Mouse (Mus musculus) megakaryocyte, embryonic 14.5 days (primary cell): ENCODE results near the gene Slc25a45. TPM values are rescaled to one million over a fixed set of nuclear protein-coding genes. Genes with fewer than 3 reads are reported as not detected.
A peak's percentile ranks its signal among the peaks of the same experiment; 100 is the strongest.

Experiments used
- H3K27me3 ChIP-seq: replicated peaks from 2 replicates; pipeline ENCODE3; 2012; ENCODE audit warnings: inconsistent platforms
- H3K36me3 ChIP-seq: replicated peaks from 2 replicates; pipeline ENCODE3; 2012; ENCODE audit warnings: low read length, inconsistent platforms, mixed read lengths
- H3K4me1 ChIP-seq: 2 replicates; pipeline ENCODE4 v1.6.1; 2012; ENCODE audit warnings: inconsistent platforms
- H3K4me3 ChIP-seq: replicated peaks from 2 replicates; pipeline ENCODE3; 2012; ENCODE audit warnings: moderate library complexity, mild to moderate bottlenecking, inconsistent platforms
- H3K9me3 ChIP-seq: 2 replicates; pipeline ENCODE4 v1.6.1; 2012; ENCODE audit warnings: inconsistent platforms
- FLI1 ChIP-seq: IDR thresholded peaks from 2 replicates; pipeline ENCODE4 v1.6.1; 2012; ENCODE audit warnings: low read length, inconsistent platforms, mixed read lengths
- GATA1 ChIP-seq: IDR thresholded peaks from 3 replicates; pipeline ENCODE4 v1.6.1; 2012; ENCODE audit warnings: mixed read lengths, low read length, inconsistent platforms, borderline replicate concordance
- polyA plus RNA-seq: library from polyadenylated mRNA; stranded (reverse); fragments of >175 nt; gene quantifications from 2 replicates; pipeline ENCODE4 v1.2.3, GENCODE M21; 2012; ENCODE audit warnings: low replicate concordance; ENCODE audit not compliant: insufficient read depth

The Slc25a45 gene
- polyA plus RNA-seq, 1 experiment = 3.6 TPM

DNA sequence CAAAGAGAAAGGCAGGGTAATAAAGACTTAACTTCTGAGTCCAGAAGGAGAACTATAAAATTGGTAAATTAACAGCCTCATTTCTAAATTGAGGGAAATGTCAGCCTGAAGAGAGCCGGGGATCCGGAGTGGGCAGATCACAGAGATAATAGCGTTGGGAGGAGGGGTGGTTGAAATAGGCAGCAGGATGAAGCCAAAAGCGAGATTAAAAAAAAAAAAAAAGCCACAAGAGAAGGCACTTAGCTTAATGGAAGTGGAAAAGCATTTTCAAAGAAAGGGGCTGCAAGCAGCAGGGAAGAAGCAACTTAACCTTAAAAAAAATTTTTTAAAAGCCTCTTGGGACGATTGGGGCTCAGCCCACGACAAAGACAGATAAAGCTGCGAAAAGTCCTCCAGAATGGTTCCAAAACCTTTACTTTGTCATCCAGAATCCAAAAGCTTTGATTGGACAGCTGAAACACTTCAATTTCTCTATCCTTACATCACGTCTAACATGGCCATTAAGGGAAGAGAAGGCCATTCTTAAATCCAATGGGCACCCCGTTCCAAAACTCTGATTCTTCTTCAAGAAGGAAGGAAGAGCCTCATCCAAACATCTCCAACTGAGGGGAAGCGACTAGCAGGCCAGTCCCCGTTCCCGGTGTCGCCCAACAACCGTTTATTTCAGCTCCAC, 34.0 kb downstream of the Slc25a45 start:
- TF ChIP-seq FLI1 (no peak), GATA1 (no peak)
- H3K27me3 ChIP-seq = no peaks in the 10 kb centered on the region
- no peaks in the 10 kb centered on the region for H3K9me3 ChIP-seq
- H3K36me3 ChIP-seq = peaks cover 47% of the 10 kb centered on the region
- H3K4me3 ChIP-seq = peak overlapping the region; percentile 98
- H3K4me1 ChIP-seq = peaks cover 76% of the 10 kb centered on the region

GRCm38 (mm10) chr19:5912103-5913006, 34.7 kb downstream of the Slc25a45 start:
- no peaks in the 10 kb centered on the region for H3K9me3 ChIP-seq
- H3K27me3 ChIP-seq = no peaks in the 10 kb centered on the region
- H3K36me3 ChIP-seq = peaks cover 46% of the 10 kb centered on the region
- peak overlapping the region; percentile 98 for H3K4me3 ChIP-seq
- TF ChIP-seq GATA1 (no peak), FLI1 (no peak)
- H3K4me1 ChIP-seq = peaks cover 76% of the 10 kb centered on the region

GRCm38 (mm10) chr19:5913007-5913719, 35.6 kb downstream of the Slc25a45 start, which contains the start of gene Dpf2:
Gene Dpf2 (minus strand): TSS chr19:5913010.
- Histone ChIP-seq H3K9me3 (no peaks in the 10 kb centered on the region), H3K27me3 (no peaks in the 10 kb centered on the region), H3K4me1 (peaks cover 76% of the 10 kb centered on the region), H3K36me3 (peaks cover 49% of the 10 kb centered on the region), H3K4me3 (peak within 1 kb of the TSS; percentile 98)
- TF ChIP-seq FLI1 (no peak), GATA1 (no peak)

DNA sequence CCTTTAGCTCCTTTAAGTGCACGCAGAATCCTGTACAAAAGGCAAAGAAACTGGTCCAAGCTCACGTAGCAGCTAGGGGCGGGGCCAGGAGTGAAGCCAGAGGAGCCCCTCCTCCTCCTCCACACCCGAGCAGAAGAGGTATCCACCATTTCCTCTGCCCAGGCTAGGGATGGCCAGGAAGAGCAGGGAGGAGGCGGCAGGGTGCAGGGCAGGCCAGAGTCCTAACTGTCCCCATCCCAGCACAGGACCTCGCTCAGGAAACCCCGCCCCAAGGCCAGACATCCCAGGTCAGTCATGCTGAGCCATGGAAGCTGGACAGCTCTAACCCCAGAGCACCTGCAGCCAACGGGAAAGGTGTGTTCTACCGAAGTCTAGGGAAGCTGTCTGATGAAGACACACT, 44.1 kb downstream of the Slc25a45 start:
- no peaks in the 10 kb centered on the region for H3K9me3 ChIP-seq
- H3K36me3 ChIP-seq = peaks cover 48% of the 10 kb centered on the region
- peaks cover 4% of the 10 kb centered on the region for H3K27me3 ChIP-seq
- H3K4me3 ChIP-seq = peak overlapping the region; percentile 89
- TF ChIP-seq GATA1 = no peak
- no peak for TF ChIP-seq FLI1
- peaks cover 89% of the 10 kb centered on the region for H3K4me1 ChIP-seq

DNA sequence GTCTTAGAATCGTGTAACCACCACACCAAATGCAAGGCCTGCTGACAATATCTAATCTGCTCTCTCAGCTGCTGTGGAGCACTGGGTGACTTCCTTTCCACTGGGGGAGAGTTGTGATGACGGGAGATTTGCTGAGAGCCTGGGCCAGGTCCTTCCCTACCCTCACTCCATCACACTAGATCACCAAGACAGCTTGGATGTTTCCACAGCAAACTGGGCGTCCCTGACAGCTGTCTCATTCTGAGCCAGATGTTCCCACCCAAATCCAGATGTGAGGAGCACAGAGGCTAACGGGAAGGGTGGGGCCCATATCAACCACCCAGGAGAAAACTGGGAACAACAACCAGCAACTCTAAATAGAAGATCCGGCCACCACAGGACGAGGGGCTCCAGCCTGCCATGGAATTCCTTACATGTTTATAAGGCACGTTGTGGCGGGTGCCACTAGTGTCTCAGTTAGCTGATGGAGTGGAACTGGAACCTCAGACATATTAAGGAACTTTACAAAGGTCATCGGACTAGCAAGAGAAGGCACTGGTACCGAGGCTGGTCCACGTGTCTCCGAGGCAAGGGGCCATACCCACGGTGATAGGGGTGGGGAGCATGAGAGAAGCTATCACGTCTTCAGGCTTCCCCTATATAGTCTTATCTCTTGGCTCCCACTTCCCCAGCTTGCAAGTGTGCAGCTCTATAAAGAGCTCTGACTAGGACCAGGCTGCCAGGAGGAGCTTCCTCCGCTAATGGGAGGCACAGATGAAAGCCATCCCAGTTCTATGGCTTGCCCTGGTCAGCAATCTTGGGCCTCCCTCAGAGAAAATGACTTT, 44.7 kb downstream of the Slc25a45 start:
- peaks cover 42% of the 10 kb centered on the region for H3K36me3 ChIP-seq
- TF ChIP-seq FLI1 (no peak), GATA1 (no peak; the same call in 2 of the 3 replicates)
- H3K4me1 ChIP-seq = peaks cover 87% of the 10 kb centered on the region
- no peaks in the 10 kb centered on the region for H3K9me3 ChIP-seq
- H3K27me3 ChIP-seq = peaks cover 6% of the 10 kb centered on the region
- H3K4me3 ChIP-seq = peak overlapping the region; percentile 89

- Histone ChIP-seq H3K27me3 (peaks cover 10% of the 10 kb centered on the region), H3K4me3 (peak overlapping the region; percentile 89), H3K9me3 (no peaks in the 10 kb centered on the region), H3K36me3 (peaks cover 36% of the 10 kb centered on the region), H3K4me1 (peaks cover 85% of the 10 kb centered on the region)
- TF ChIP-seq FLI1 = no peak
- no peak for TF ChIP-seq GATA1
Observed at GRCm38 (mm10) chr19:5922963-5923362, 45.4 kb downstream of the Slc25a45 start.

DNA sequence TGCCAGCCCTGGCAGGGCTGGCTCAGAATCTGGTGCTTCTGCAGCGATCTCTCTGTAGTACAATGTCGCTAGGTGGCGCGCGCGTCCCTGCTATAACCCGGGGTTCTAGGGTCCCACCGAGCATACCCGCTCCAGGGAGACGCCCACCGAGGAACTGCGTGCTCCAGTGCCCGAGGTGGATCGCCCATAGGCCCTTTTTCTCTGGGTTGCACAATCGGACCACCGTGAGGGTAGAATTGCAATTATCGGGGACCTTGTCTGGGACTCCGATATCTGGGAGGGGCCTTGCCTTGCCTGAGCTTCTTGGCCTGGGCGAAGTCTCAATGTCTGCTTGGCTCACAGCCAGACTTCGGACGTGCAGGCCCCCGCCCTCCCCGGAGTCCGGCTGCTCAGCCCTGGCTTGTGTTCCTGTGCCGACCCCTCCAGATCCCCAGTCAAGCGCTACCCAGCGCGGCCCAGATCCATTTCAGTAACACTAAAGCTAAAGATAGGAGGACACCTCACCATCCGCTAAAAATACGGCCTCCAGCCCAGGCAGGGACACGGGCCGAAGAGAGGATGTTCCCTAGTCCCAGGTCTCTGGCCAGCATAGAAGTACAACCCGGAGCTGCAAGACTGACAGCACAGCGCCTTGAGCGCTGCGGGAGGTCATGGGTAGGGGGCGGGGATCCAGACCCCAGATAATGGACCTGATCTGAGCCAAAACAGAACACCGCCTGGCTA, 46.5 kb downstream of the Slc25a45 start:
- Histone ChIP-seq H3K9me3 (no peaks in the 10 kb centered on the region), H3K36me3 (peaks cover 24% of the 10 kb centered on the region), H3K4me1 (peaks cover 86% of the 10 kb centered on the region), H3K27me3 (peaks cover 10% of the 10 kb centered on the region), H3K4me3 (peak overlapping the region; percentile 96)
- TF ChIP-seq FLI1 (no peak), GATA1 (no peak)

DNA sequence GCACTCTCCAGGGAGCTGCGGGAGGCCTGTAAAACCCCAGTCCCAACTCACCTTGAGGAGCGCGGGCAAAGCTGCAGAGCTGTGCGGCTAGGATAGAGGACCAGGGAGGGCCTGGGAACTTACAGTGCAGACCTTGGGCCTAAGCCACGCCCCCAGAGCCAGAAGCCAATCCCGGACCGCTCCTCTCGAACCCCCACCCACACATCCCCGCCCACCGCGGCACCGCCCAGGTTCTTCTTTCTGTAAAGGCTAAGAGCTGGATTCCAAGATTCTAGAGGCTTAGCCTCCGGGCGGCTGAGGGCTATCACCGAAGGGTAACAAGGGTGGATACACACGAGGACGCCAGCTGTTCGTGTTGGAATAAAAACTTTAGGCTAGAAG, 47.1 kb downstream of the Slc25a45 start, which contains the start of gene Cdc42ep2:
Gene Cdc42ep2 (minus strand): TSS at position 104 of the 381 bp plus-strand sequence.
- H3K36me3 ChIP-seq = peaks cover 22% of the 10 kb centered on the region
- H3K9me3 ChIP-seq = no peaks in the 10 kb centered on the region
- TF ChIP-seq FLI1 (no peak), GATA1 (no peak)
- H3K4me1 ChIP-seq = peaks cover 90% of the 10 kb centered on the region
- H3K4me3 ChIP-seq = peak within 1 kb of the TSS; percentile 96
- peaks cover 11% of the 10 kb centered on the region for H3K27me3 ChIP-seq
